Mouse (Mus musculus) ZHBTc4 (cell line): Measurements from ENCODE around the gene Fbxl8.

Source experiments
- DNase-seq: peaks from one replicate; pipeline ENCODE4 v3.0.0-alpha.2; 2011; ENCODE audit warnings: low read depth, low spot score

The Fbxl8 gene

GRCm38 (mm10) chr8:105264024-105264982, at the start of gene Fbxl8, which contains the start of gene Tradd:
Fbxl8 (plus strand) TSS chr8:105264648.
Tradd (minus strand) TSS chr8:105264609.
- peak; percentile 62 for DNase-seq

GRCm38 (mm10) chr8:105217926-105218522, 46.4 kb upstream of the Fbxl8 start:
- DNase-seq: peak; percentile 75

GRCm38 (mm10) chr8:105223850-105224249, 40.6 kb upstream of the Fbxl8 start:
- DNase-seq: no peak

- peak; percentile 98 for DNase-seq
Measured at GRCm38 (mm10) chr8:105224413-105225271, 39.8 kb upstream of the Fbxl8 start, which contains the start of gene D230025D16Rik. D230025D16Rik (plus strand) TSS chr8:105225145.

GRCm38 (mm10) chr8:105225272-105225593, 39.2 kb upstream of the Fbxl8 start:
- DNase-seq: no peak

- no peak for DNase-seq
Measured at GRCm38 (mm10) chr8:105225917-105226316, 38.5 kb upstream of the Fbxl8 start.

GRCm38 (mm10) chr8:105231503-105232320, 32.7 kb upstream of the Fbxl8 start:
- peak; percentile 56 for DNase-seq

GRCm38 (mm10) chr8:105232321-105232693, 32.1 kb upstream of the Fbxl8 start:
- DNase-seq: peak; percentile 54

GRCm38 (mm10) chr8:105233126-105233935, 31.1 kb upstream of the Fbxl8 start:
- peak; percentile 85 for DNase-seq

GRCm38 (mm10) chr8:105235206-105235605, 29.2 kb upstream of the Fbxl8 start:
- DNase-seq: no peak

GRCm38 (mm10) chr8:105237442-105238142, 26.9 kb upstream of the Fbxl8 start:
- peak; percentile 67 for DNase-seq

- no peak for DNase-seq
Measured at GRCm38 (mm10) chr8:105241016-105241415, 23.4 kb upstream of the Fbxl8 start.

GRCm38 (mm10) chr8:105251954-105252353, 12.5 kb upstream of the Fbxl8 start:
- no peak for DNase-seq

GRCm38 (mm10) chr8:105252680-105253537, 11.5 kb upstream of the Fbxl8 start:
- no peak for DNase-seq

- peak; percentile 65 for DNase-seq
Measured at GRCm38 (mm10) chr8:105253766-105254151, 10.7 kb upstream of the Fbxl8 start.

GRCm38 (mm10) chr8:105254152-105254965, 10.1 kb upstream of the Fbxl8 start:
- peak; percentile 95 for DNase-seq

GRCm38 (mm10) chr8:105254966-105255350, 9.5 kb upstream of the Fbxl8 start, which contains the start of gene B3gnt9:
B3gnt9 (minus strand) TSS chr8:105255153.
- DNase-seq: peak; percentile 68
